Mouse (Mus musculus) stomach, embryonic 15.5 days (tissue): Measurements from ENCODE around the gene Aff3. TPM values are rescaled to one million over a fixed set of nuclear protein-coding genes. Genes with fewer than 3 reads are reported as not detected.

Source experiments
- ATAC-seq: fragments of 200-750 bp; cut with Nextera tagmentation; 2 replicates; pipeline ENCODE4 v1.8.0; 2017; ENCODE audit warnings: low read depth, moderate number of reproducible peaks, moderate TSS enrichment; ENCODE audit not compliant: insufficient read depth, low FRiP score
- H3K27ac ChIP-seq: fragments of 300-500 bp; sonication (generic); 2 replicates; pipeline ENCODE4 v1.5.1; 2015; ENCODE audit warnings: mild to moderate bottlenecking, inconsistent platforms
- H3K27me3 ChIP-seq: fragments of 300-500 bp; sonication (generic); replicated peaks from 2 replicates; pipeline ENCODE4 v1.6.1; 2015; ENCODE audit warnings: inconsistent platforms
- H3K36me3 ChIP-seq: fragments of 300-500 bp; sonication (generic); 2 replicates; pipeline ENCODE4 v1.6.1; 2015; ENCODE audit warnings: inconsistent platforms
- H3K4me1 ChIP-seq: fragments of 300-500 bp; sonication (generic); 2 replicates; pipeline ENCODE4 v1.6.1; 2015; ENCODE audit warnings: inconsistent platforms
- H3K4me2 ChIP-seq: fragments of 300-500 bp; sonication (generic); 2 replicates; pipeline ENCODE4 v1.6.1; 2015; ENCODE audit warnings: mild to moderate bottlenecking, inconsistent platforms
- H3K4me3 ChIP-seq: fragments of 300-500 bp; sonication (generic); replicated peaks from 2 replicates; pipeline ENCODE4 v1.5.1; 2015; ENCODE audit warnings: inconsistent platforms
- H3K9ac ChIP-seq: fragments of 300-500 bp; sonication (generic); 2 replicates; pipeline ENCODE4 v1.6.1; 2015; ENCODE audit warnings: inconsistent platforms
- H3K9me3 ChIP-seq: fragments of 300-500 bp; sonication (generic); 2 replicates; pipeline ENCODE4 v1.6.1; 2016; ENCODE audit warnings: inconsistent platforms
- WGBS: fragments of 180-500 bp; shearing (Covaris S2); methylation state at CpG from one replicate; pipeline ENCODE4 v1.1.7; 2015; 5-methylcytosine and 5-hydroxymethylcytosine counted together
- polyA plus RNA-seq: library from polyadenylated mRNA; unstranded; fragments of >200 nt; fragmentation: Nextera tagmentation; extraction: Ambion mirVana; gene quantifications from 2 replicates; pipeline ENCODE4 v1.2.1, GENCODE M21; 2015

The Aff3 gene
- polyA plus RNA-seq, 1 experiment from 2014 or later: 9.9 TPM

DNA sequence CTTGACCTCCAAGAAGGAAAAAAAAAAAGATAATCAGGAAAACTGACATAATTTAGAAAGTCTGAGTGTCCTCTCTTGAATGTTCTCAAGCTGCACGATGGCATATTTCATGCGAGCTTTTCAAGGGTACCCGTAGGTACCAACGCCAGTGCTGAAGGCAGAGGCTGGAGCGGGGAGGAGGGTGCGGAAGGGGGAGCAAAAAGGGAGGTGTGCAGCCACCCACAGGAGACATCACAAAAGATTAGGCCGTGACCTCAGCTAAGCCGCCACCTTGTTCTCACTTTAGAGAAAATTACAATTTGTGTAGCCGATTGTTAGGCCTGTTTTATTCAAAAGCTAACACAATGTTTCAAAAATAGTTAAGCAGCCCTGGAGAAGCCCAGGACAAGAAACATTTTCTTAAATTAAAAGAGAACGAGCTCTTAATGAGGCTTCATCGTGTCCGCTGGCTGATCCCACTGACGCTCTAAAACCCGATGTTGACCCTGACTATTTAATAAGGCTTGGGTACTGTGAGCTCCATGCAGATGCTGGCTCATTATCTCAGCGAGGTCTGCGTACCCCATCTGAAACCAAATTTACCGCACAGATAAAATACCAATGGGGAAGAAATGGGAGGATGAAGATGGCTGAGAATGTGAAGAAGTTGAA, 274.4 kb downstream of the Aff3 start:
- H3K4me3 ChIP-seq: no peak overlapping the region
- no peak overlapping the region for H3K9ac ChIP-seq
- H3K36me3 ChIP-seq: no peaks in the 10 kb centered on the region
- no peak overlapping the region for H3K27ac ChIP-seq
- no peaks in the 10 kb centered on the region for H3K9me3 ChIP-seq
- peaks cover 12% of the 10 kb centered on the region; the same call in 1 of the 2 replicates for H3K4me1 ChIP-seq
- no peak for ATAC-seq
- H3K27me3 ChIP-seq: no peaks in the 10 kb centered on the region
- WGBS: 88% methylated on average over 17 of the region's 17 CpGs
- no peak overlapping the region for H3K4me2 ChIP-seq

- no peak overlapping the region for H3K9ac ChIP-seq
- H3K4me1 ChIP-seq: peaks cover 6% of the 10 kb centered on the region; the same call in 1 of the 2 replicates
- no peaks in the 10 kb centered on the region for H3K36me3 ChIP-seq
- H3K9me3 ChIP-seq: no peaks in the 10 kb centered on the region
- no peak overlapping the region for H3K27ac ChIP-seq
- H3K4me3 ChIP-seq: no peak overlapping the region
- no peak overlapping the region for H3K4me2 ChIP-seq
- no peak for ATAC-seq
- 61% methylated on average over 7 of the region's 7 CpGs for WGBS
- no peaks in the 10 kb centered on the region for H3K27me3 ChIP-seq
Observed at GRCm38 (mm10) chr1:38389576-38389975, 275.2 kb downstream of the Aff3 start.

DNA sequence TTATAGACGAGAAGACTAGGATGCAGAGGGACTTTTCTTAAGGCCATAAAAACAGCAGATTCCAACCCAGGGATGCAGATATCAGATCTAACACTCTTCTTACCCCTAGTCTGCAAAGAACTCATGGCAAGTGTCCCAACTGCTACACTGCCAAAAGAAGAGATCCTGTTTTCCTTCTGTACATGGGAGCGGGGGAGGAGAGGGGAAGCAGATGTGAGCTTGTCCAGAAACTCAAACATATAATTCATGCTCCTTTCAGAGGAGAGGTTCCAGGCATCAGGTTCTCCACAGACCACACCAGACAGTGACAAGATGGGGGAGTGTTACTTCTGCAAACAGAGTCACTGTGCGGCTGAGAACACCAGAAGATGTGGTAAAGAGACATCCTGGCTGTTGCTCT, 276.3 kb downstream of the Aff3 start:
- Histone ChIP-seq H3K27ac (no peak overlapping the region), H3K4me1 (0 out of 2 replicates have a peak, but pooled peaks cover 4% of the 10 kb centered on the region), H3K27me3 (no peaks in the 10 kb centered on the region), H3K9me3 (no peaks in the 10 kb centered on the region), H3K4me3 (no peak overlapping the region), H3K4me2 (no peak overlapping the region), H3K9ac (no peak overlapping the region), H3K36me3 (no peaks in the 10 kb centered on the region)
- 51% methylated on average over 3 of the region's 3 CpGs for WGBS
- no peak for ATAC-seq

GRCm38 (mm10) chr1:38387438-38387837, 277.3 kb downstream of the Aff3 start:
- H3K9ac ChIP-seq: no peak overlapping the region
- no peak overlapping the region for H3K4me3 ChIP-seq
- no peak for ATAC-seq
- H3K4me1 ChIP-seq: 0 out of 2 replicates have a peak, but pooled peaks cover 4% of the 10 kb centered on the region
- H3K9me3 ChIP-seq: no peaks in the 10 kb centered on the region
- H3K36me3 ChIP-seq: no peaks in the 10 kb centered on the region
- no peaks in the 10 kb centered on the region for H3K27me3 ChIP-seq
- 69% methylated on average over 9 of the region's 9 CpGs for WGBS
- H3K4me2 ChIP-seq: no peak overlapping the region
- no peak overlapping the region for H3K27ac ChIP-seq

- H3K27ac ChIP-seq: no peak overlapping the region
- no peaks in the 10 kb centered on the region for H3K36me3 ChIP-seq
Observed at GRCm38 (mm10) chr1:38384457-38385121, 280.2 kb downstream of the Aff3 start.

GRCm38 (mm10) chr1:38384010-38384409, 280.7 kb downstream of the Aff3 start:
- Histone ChIP-seq H3K27ac (no peak overlapping the region), H3K9me3 (no peaks in the 10 kb centered on the region), H3K36me3 (no peaks in the 10 kb centered on the region), H3K4me3 (no peak overlapping the region), H3K4me1 (0 out of 2 replicates have a peak, but pooled peaks cover 4% of the 10 kb centered on the region), H3K27me3 (no peaks in the 10 kb centered on the region), H3K4me2 (no peak overlapping the region), H3K9ac (no peak overlapping the region)
- WGBS: 80% methylated on average over 7 of the region's 7 CpGs
- no peak for ATAC-seq

More at GRCm38 (mm10) chr1:38384457-38385121, 280.2 kb downstream of the Aff3 start:
- Histone ChIP-seq H3K4me2 (no peak overlapping the region), H3K4me1 (0 out of 2 replicates have a peak, but pooled peaks cover 4% of the 10 kb centered on the region), H3K9me3 (no peaks in the 10 kb centered on the region), H3K9ac (no peak overlapping the region), H3K27me3 (no peaks in the 10 kb centered on the region), H3K4me3 (no peak overlapping the region)
- WGBS: 49% methylated on average over 16 of the region's 16 CpGs
- no peak for ATAC-seq

GRCm38 (mm10) chr1:38382683-38383082, 282.1 kb downstream of the Aff3 start:
- Histone ChIP-seq H3K9me3 (no peaks in the 10 kb centered on the region), H3K9ac (no peak overlapping the region), H3K4me3 (no peak overlapping the region), H3K27me3 (no peaks in the 10 kb centered on the region), H3K27ac (no peak overlapping the region), H3K4me1 (no peaks in the 10 kb centered on the region), H3K4me2 (no peak overlapping the region), H3K36me3 (no peaks in the 10 kb centered on the region)
- no peak for ATAC-seq
- 73% methylated on average over 4 of the region's 4 CpGs for WGBS

GRCm38 (mm10) chr1:38377930-38378329, 286.8 kb downstream of the Aff3 start:
- 68% methylated on average over 3 of the region's 3 CpGs for WGBS
- no peaks in the 10 kb centered on the region for H3K9me3 ChIP-seq
- H3K27ac ChIP-seq: no peak overlapping the region
- no peak overlapping the region for H3K4me2 ChIP-seq
- H3K36me3 ChIP-seq: no peaks in the 10 kb centered on the region
- H3K4me3 ChIP-seq: no peak overlapping the region
- H3K27me3 ChIP-seq: no peaks in the 10 kb centered on the region
- H3K9ac ChIP-seq: no peak overlapping the region
- H3K4me1 ChIP-seq: no peaks in the 10 kb centered on the region
- no peak for ATAC-seq

- Histone ChIP-seq H3K4me1 (no peaks in the 10 kb centered on the region), H3K36me3 (no peaks in the 10 kb centered on the region), H3K9ac (no peak overlapping the region), H3K4me3 (no peak overlapping the region), H3K4me2 (no peak overlapping the region), H3K27me3 (no peaks in the 10 kb centered on the region), H3K9me3 (no peaks in the 10 kb centered on the region), H3K27ac (no peak overlapping the region)
- WGBS: 73% methylated on average over 8 of the region's 8 CpGs
- ATAC-seq: no peak
Observed at GRCm38 (mm10) chr1:38369166-38369565, 295.6 kb downstream of the Aff3 start.

GRCm38 (mm10) chr1:38368081-38368689, 296.6 kb downstream of the Aff3 start:
- ATAC-seq: no peak
- Histone ChIP-seq H3K9ac (no peak overlapping the region), H3K4me1 (no peaks in the 10 kb centered on the region), H3K36me3 (no peaks in the 10 kb centered on the region), H3K27ac (no peak overlapping the region), H3K27me3 (no peaks in the 10 kb centered on the region), H3K4me3 (no peak overlapping the region), H3K9me3 (no peaks in the 10 kb centered on the region), H3K4me2 (no peak overlapping the region)
- 76% methylated on average over 6 of the region's 6 CpGs for WGBS

- no peak overlapping the region for H3K9ac ChIP-seq
- no peaks in the 10 kb centered on the region for H3K27me3 ChIP-seq
- no peak for ATAC-seq
- H3K27ac ChIP-seq: no peak overlapping the region
- 95% methylated on average over 14 of the region's 14 CpGs for WGBS
- H3K4me3 ChIP-seq: no peak overlapping the region
- H3K4me1 ChIP-seq: no peaks in the 10 kb centered on the region
- H3K4me2 ChIP-seq: no peak overlapping the region
- H3K36me3 ChIP-seq: no peaks in the 10 kb centered on the region
- no peaks in the 10 kb centered on the region for H3K9me3 ChIP-seq
Observed at GRCm38 (mm10) chr1:38367404-38368080, 297.2 kb downstream of the Aff3 start.

- Histone ChIP-seq H3K27ac (no peak overlapping the region), H3K36me3 (no peaks in the 10 kb centered on the region), H3K4me2 (no peak overlapping the region), H3K9me3 (no peaks in the 10 kb centered on the region), H3K27me3 (no peaks in the 10 kb centered on the region), H3K4me1 (peaks cover 3% of the 10 kb centered on the region), H3K4me3 (no peak overlapping the region), H3K9ac (no peak overlapping the region)
- ATAC-seq: no peak
- 78% methylated on average over 2 of the region's 2 CpGs for WGBS
Observed at GRCm38 (mm10) chr1:38363856-38364255, 300.9 kb downstream of the Aff3 start.
